Mouse (Mus musculus): ENCODE results near the gene Ccdc13. TPM values are rescaled to one million over a fixed set of nuclear protein-coding genes. Genes with fewer than 3 reads are reported as not detected.

Gene Ccdc13
- polyA plus RNA-seq, 1 experiment from 2014 or later: 0.39 TPM

DNA sequence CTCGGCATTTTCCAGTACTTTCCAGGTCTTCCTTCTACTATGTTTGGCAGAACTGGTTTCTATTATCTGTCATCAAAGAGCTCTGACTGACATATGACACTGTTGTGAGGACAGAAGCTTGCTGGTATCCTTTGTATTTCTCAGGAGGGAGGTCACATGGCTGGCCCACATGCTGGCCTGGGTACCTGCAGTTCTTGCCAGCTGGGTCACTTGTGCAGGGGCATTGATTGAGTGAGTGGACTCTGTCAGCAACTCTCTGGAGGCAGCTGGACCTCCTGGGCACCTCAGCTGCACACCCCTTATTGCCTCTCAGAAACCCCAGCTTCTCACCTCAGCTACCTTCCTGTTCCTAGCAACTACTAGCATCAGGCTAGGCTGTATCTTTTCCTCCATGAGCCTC lies 31.7 kb downstream of the Ccdc13 start:
- no peak overlapping the region for H3K4me3 ChIP-seq (ENCODE audit: low read depth, low read length)
- no peak for ATAC-seq (ENCODE audit: insufficient read depth)
- no peak overlapping the region for H3K27ac ChIP-seq (ENCODE audit: low read depth)
- no peak for DNase-seq
- no peaks in the 10 kb centered on the region for H3K36me3 ChIP-seq (ENCODE audit: insufficient read depth)
- H3K4me2 ChIP-seq: no peak overlapping the region
- no peaks in the 10 kb centered on the region for H3K9me3 ChIP-seq (ENCODE audit: low read depth, low read length)
- no peak overlapping the region for H3K9ac ChIP-seq
- no peaks in the 10 kb centered on the region for H3K27me3 ChIP-seq (ENCODE audit: insufficient read depth, low read length)
- WGBS: 58% methylated on average over 1 of the region's 1 CpGs
- H3K4me1 ChIP-seq (ENCODE audit: insufficient read depth): peaks cover 3% of the 10 kb centered on the region; the same call in 1 of the 2 replicates
- TF ChIP-seq CTCF (IDR thresholded peaks at IDR 0.05; ENCODE audit: low read depth): no peak

DNA sequence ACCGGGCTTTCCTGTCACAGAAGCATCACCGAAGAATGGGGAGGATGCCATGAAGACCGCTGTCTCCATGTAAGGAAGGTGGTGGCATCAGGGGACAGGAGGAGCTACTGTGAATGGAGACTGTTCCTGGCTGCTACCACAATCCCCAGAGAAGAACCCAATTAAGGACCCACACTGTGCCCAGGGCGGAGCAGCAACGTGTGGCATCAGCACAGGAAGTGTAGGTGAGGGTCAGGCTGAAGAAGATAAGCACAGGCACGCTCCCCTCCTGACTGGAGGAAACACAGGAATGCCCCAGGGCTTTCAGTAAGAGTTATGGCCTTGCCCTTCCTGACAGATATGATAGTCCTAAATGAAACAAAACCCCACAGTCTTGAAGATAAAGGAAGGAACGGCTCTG lies 36.5 kb downstream of the Ccdc13 start:
- no peak overlapping the region for H3K27ac ChIP-seq (ENCODE audit: low read depth)

DNA sequence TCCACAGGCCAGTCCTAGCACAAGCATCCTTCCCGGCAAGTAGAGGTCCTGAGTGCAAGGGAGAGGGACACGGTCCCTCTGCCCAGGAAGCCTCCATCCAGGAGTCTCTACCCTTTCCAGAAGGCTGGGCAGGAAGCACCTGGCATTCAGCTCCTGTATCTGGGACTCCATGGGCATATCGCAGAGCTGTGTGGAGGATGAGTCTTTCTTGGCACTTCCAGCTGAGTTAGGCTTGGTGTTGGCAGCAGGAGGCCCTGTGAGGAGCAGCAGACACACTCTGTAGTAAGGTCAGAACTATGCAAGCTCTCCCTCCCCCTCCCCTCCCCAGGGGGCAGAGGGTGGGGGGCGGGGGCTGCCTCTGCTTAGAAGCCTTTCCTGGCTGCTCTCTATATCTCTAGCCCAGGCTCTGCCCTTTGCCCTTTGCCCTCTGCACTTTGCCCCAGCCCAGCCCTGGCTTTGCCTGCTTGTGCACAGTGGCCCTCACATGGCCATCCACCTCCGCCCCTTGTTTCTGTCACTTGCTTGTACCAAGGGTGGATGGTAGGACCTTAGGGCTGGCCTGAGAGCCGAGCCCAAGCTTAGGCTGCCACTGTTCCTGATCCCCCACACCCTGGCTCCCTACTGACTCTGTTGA lies 40.3 kb downstream of the Ccdc13 start:
- ATAC-seq (ENCODE audit: insufficient read depth) (no peak), DNase-seq (no peak)
- H3K27ac ChIP-seq (ENCODE audit: low read depth): no peak overlapping the region
- no peaks in the 10 kb centered on the region for H3K4me1 ChIP-seq (ENCODE audit: insufficient read depth)
- no peaks in the 10 kb centered on the region for H3K9me3 ChIP-seq (ENCODE audit: low read depth, low read length)
- H3K4me2 ChIP-seq: no peak overlapping the region
- H3K27me3 ChIP-seq (ENCODE audit: insufficient read depth, low read length): no peaks in the 10 kb centered on the region
- WGBS: 48% methylated on average over 6 of the region's 6 CpGs
- no peak overlapping the region for H3K9ac ChIP-seq
- H3K4me3 ChIP-seq (ENCODE audit: low read depth, low read length): no peak overlapping the region
- no peak for TF ChIP-seq CTCF (IDR thresholded peaks at IDR 0.05; ENCODE audit: low read depth)
- no peaks in the 10 kb centered on the region for H3K36me3 ChIP-seq (ENCODE audit: insufficient read depth)

More for the DNA sequence above, 36.5 kb downstream of the Ccdc13 start:
- Histone ChIP-seq H3K27me3 (ENCODE audit: insufficient read depth, low read length) (no peaks in the 10 kb centered on the region), H3K4me1 (ENCODE audit: insufficient read depth) (no peaks in the 10 kb centered on the region), H3K9me3 (ENCODE audit: low read depth, low read length) (no peaks in the 10 kb centered on the region), H3K4me2 (no peak overlapping the region), H3K4me3 (ENCODE audit: low read depth, low read length) (no peak overlapping the region), H3K9ac (no peak overlapping the region), H3K36me3 (ENCODE audit: insufficient read depth) (no peaks in the 10 kb centered on the region)
- no peak for TF ChIP-seq CTCF (IDR thresholded peaks at IDR 0.05; ENCODE audit: low read depth)
- 47% methylated on average over 7 of the region's 7 CpGs for WGBS
- DNase-seq (no peak), ATAC-seq (ENCODE audit: insufficient read depth) (no peak)

DNA sequence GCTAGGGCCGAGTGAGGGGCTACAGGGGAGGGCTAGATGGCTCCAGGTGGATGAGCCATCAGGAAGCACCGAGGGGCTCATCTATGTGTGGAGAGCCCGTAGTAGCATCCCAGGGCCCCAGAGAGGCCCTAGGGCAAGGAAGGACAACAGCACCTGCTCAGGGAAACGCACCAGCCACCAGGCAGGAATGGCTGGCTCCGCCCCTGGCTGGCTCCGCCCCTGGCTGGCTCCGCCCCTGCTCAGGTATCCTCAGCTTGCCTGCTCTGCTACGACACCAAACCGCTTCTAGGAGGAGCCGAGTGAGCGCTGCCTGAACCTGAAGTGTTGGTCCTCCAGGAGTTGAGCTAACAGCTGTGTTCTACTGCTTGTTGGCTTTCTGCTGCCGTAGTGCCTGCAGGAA lies 41.5 kb downstream of the Ccdc13 start:
- no peak for TF ChIP-seq CTCF (IDR thresholded peaks at IDR 0.05; ENCODE audit: low read depth)
- ATAC-seq (ENCODE audit: insufficient read depth) (peak; percentile 68; the same call in 1 of the 2 replicates), DNase-seq (peak; percentile 70)
- Histone ChIP-seq H3K4me1 (ENCODE audit: insufficient read depth) (no peaks in the 10 kb centered on the region), H3K4me2 (0 out of 2 replicates have a peak overlapping the region, but pooled peaks have one; percentile 10), H3K9me3 (ENCODE audit: low read depth, low read length) (no peaks in the 10 kb centered on the region), H3K27me3 (ENCODE audit: insufficient read depth, low read length) (no peaks in the 10 kb centered on the region), H3K9ac (no peak overlapping the region), H3K4me3 (ENCODE audit: low read depth, low read length) (no peak overlapping the region), H3K27ac (ENCODE audit: low read depth) (no peak overlapping the region), H3K36me3 (ENCODE audit: insufficient read depth) (no peaks in the 10 kb centered on the region)
- 13% methylated on average over 12 of the region's 12 CpGs for WGBS

DNA sequence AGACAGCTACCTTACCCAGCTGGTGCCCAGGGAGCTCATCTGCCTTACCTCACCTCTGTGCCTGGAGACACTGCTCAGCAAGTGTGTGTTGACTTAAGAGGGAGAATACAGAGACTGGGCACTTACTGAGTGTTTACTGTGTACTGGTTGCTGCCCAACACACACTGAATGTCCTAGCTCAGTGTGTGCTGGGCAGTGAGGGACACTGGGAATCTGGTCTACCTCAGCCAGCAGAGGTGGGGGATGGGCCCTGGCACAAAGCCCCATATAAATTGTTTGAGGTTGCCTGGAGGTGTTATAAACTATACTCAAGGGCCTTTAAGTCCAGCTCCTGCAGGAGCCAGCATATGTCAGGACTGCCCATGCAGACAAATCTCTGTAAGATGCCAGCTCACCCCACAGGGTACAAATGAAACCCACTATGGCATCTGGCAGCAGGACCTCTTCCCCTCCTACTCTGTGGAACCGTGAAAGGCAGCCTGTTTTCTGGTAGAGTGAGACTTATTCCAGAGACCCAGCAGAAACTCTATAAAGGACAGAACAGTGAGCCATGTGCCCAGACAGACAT lies 44.2 kb downstream of the Ccdc13 start:
- H3K27ac ChIP-seq (ENCODE audit: low read depth): no peak overlapping the region
- ATAC-seq (ENCODE audit: insufficient read depth) (no peak), DNase-seq (no peak)
- WGBS: 38% methylated on average over 1 of the region's 1 CpGs
- TF ChIP-seq CTCF (IDR thresholded peaks at IDR 0.05; ENCODE audit: low read depth): no peak
- H3K9me3 ChIP-seq (ENCODE audit: low read depth, low read length): no peaks in the 10 kb centered on the region
- H3K27me3 ChIP-seq (ENCODE audit: insufficient read depth, low read length): no peaks in the 10 kb centered on the region
- H3K4me2 ChIP-seq: no peak overlapping the region
- no peak overlapping the region for H3K4me3 ChIP-seq (ENCODE audit: low read depth, low read length)
- H3K4me1 ChIP-seq (ENCODE audit: insufficient read depth): no peaks in the 10 kb centered on the region
- H3K36me3 ChIP-seq (ENCODE audit: insufficient read depth): no peaks in the 10 kb centered on the region
- H3K9ac ChIP-seq: no peak overlapping the region

DNA sequence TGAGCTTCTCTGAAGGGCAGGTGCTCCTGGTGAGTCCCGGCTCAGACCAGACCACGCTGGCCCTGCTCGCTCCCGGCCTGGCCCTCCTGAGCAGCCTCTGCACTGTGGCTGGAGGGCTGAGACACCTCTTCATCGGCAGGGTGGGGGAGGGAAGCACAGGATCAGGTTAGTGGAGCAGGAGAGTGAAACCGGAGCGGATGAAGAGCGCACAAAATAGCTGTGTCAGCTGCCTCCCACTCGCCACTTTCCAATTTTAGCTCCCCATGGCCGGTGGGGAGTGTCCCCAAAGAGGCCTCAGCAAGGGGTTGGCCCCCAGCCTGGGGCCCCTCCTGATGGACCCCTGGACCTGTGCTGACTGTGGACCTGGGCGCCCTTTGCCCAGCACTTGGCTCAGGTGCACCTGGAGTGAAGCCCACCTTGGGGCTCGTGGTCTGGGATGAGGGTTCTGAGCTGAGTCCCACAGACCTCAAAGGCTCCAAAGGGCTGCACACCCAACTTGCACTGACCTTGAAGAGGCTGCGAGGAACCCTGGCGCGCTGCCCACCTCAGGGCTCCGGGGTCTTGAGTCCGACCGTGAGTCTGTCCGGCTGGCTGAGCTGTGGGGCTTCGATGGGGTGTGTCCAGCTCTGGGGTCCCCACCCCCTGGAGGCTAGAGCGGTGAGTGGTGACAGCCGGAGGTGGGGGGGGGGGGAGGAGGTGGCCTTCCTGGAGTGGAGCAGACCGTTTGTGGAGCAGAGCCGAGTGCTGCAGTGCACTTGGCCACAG lies 47.3 kb downstream of the Ccdc13 start, which contains the start of gene Hhatl:
Hhatl (minus strand) TSS at position 751 of the 765 bp plus-strand sequence.
- Histone ChIP-seq H3K27ac (ENCODE audit: low read depth) (no peak within 1 kb of the TSS), H3K9ac (no peak within 1 kb of the TSS), H3K4me1 (ENCODE audit: insufficient read depth) (no peaks in the 10 kb centered on the region), H3K4me3 (ENCODE audit: low read depth, low read length) (no peak within 1 kb of the TSS), H3K36me3 (ENCODE audit: insufficient read depth) (no peaks in the 10 kb centered on the region), H3K27me3 (ENCODE audit: insufficient read depth, low read length) (no peaks in the 10 kb centered on the region), H3K9me3 (ENCODE audit: low read depth, low read length) (no peaks in the 10 kb centered on the region), H3K4me2 (no peak within 1 kb of the TSS)
- no peak for DNase-seq
- no peak for TF ChIP-seq CTCF (IDR thresholded peaks at IDR 0.05; ENCODE audit: low read depth)
- WGBS: 44% methylated on average over 24 of the region's 24 CpGs
- 0 out of 2 replicates have a peak, but pooled peaks have one; percentile 23 for ATAC-seq (ENCODE audit: insufficient read depth)

DNA sequence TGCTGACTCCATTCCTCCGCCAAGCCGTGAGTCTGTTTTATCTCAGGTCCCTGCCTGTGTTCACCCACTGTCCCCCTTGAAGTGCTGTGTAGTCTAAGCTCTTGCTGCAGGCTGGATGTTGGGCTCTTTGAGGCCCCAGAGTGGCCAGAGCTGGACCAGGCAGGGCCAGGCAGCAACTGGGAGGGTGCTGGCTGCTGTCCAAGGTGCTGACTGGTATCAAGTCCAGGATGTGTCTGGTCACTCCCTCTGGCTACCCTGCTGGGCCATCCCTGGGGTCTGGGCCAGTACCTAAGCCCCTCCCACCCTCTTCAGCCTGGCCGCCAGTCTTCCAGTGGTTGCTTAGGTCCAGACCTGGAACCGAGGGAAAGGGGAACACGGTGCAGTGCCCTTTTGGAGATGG lies 48.1 kb downstream of the Ccdc13 start:
- TF ChIP-seq CTCF (IDR thresholded peaks at IDR 0.05; ENCODE audit: low read depth): no peak
- no peaks in the 10 kb centered on the region for H3K36me3 ChIP-seq (ENCODE audit: insufficient read depth)
- no peak overlapping the region for H3K4me2 ChIP-seq
- DNase-seq (peak; percentile 83), ATAC-seq (ENCODE audit: insufficient read depth) (peak; percentile 53; the same call in 1 of the 2 replicates)
- no peaks in the 10 kb centered on the region for H3K27me3 ChIP-seq (ENCODE audit: insufficient read depth, low read length)
- no peak overlapping the region for H3K27ac ChIP-seq (ENCODE audit: low read depth)
- H3K9me3 ChIP-seq (ENCODE audit: low read depth, low read length): no peaks in the 10 kb centered on the region
- no peaks in the 10 kb centered on the region for H3K4me1 ChIP-seq (ENCODE audit: insufficient read depth)
- H3K9ac ChIP-seq: no peak overlapping the region
- whole genome bisulfite sequencing: 19% methylated on average over 5 of the region's 5 CpGs
- H3K4me3 ChIP-seq (ENCODE audit: low read depth, low read length): no peak overlapping the region

Measured in lung, embryonic 14.5 days (tissue).